Mouse (Mus musculus) heart, embryonic 10.5 days (tissue): ENCODE data around the gene Dvl3. TPM values are rescaled to one million over a fixed set of nuclear protein-coding genes. Genes with fewer than 3 reads are reported as not detected.
"Not testable (repeated sequence)": the region's sequence is repeated elsewhere in the genome, so short reads cannot be mapped to it uniquely, and the experiment has no call there.

Experiments used
- DNase-seq: peaks from one replicate; pipeline ENCODE4 v3.0.0-alpha.2; 2017; ENCODE audit warnings: low spot score
- H3K27ac ChIP-seq: fragments of 300-500 bp; sonication (generic); 2 replicates; pipeline ENCODE4 v1.5.1; 2016; ENCODE audit warnings: mild to moderate bottlenecking
- H3K27me3 ChIP-seq: fragments of 300-500 bp; sonication (generic); 2 replicates; pipeline ENCODE4 v1.6.1; 2016; ENCODE audit warnings: mild to moderate bottlenecking; ENCODE audit not compliant: poor library complexity, insufficient read depth, severe bottlenecking
- H3K36me3 ChIP-seq: fragments of 300-500 bp; sonication (generic); 2 replicates; pipeline ENCODE4 v1.6.1; 2016; ENCODE audit warnings: mild to moderate bottlenecking, moderate library complexity
- H3K4me1 ChIP-seq: fragments of 300-500 bp; sonication (generic); 2 replicates; pipeline ENCODE4 v1.6.1; 2016; ENCODE audit warnings: mild to moderate bottlenecking
- H3K4me3 ChIP-seq: fragments of 300-500 bp; sonication (generic); 2 replicates; pipeline ENCODE4 v1.5.1; 2016; ENCODE audit warnings: mild to moderate bottlenecking, moderate library complexity
- H3K9me3 ChIP-seq: fragments of 300-500 bp; sonication (generic); 2 replicates; pipeline ENCODE4 v1.6.1; 2016; ENCODE audit warnings: mild to moderate bottlenecking, moderate library complexity
- WGBS: fragments of 180-500 bp; shearing (Covaris S2); methylation state at CpG from one replicate; pipeline ENCODE4 v1.1.7; 2016; 5-methylcytosine and 5-hydroxymethylcytosine counted together
- polyA plus RNA-seq: library from polyadenylated mRNA; unstranded; fragments of >200 nt; fragmentation: Nextera tagmentation; extraction: Ambion mirVana; gene quantifications from 2 replicates; pipeline ENCODE4 v1.2.1, GENCODE M21; 2016

Dvl3 gene
- 24.0 and 28.6 TPM in 2 replicates for polyA plus RNA-seq

GRCm38 (mm10) chr16:20516726-20517201 is at the start of gene Dvl3:
Gene Dvl3 (plus strand): TSS chr16:20516982.
- WGBS, result under 1% methylated on average over 50 of the region's 55 CpGs
- peaks cover 27% of the 10 kb centered on the region for H3K4me1 ChIP-seq

GRCm38 (mm10) chr16:20470981-20471380 is 45.8 kb upstream of the Dvl3 start:
- no peaks in the 10 kb centered on the region for H3K4me1 ChIP-seq
- H3K27me3 ChIP-seq, result no peaks in the 10 kb centered on the region
- WGBS, result 86% methylated on average over 2 of the region's 2 CpGs
- no peak overlapping the region for H3K27ac ChIP-seq
- H3K36me3 ChIP-seq, result no peaks in the 10 kb centered on the region
- H3K4me3 ChIP-seq, result no peak overlapping the region
- no peak for DNase-seq
- H3K9me3 ChIP-seq, result no peaks in the 10 kb centered on the region

More at GRCm38 (mm10) chr16:20516726-20517201, at the start of gene Dvl3:
- peak within 1 kb of the TSS; percentile 97 for H3K4me3 ChIP-seq
- H3K9me3 ChIP-seq, result no peaks in the 10 kb centered on the region
- H3K27ac ChIP-seq, result peak within 1 kb of the TSS; percentile 96
- H3K36me3 ChIP-seq, result peaks cover 26% of the 10 kb centered on the region
- peak; percentile 95 for DNase-seq
- no peaks in the 10 kb centered on the region for H3K27me3 ChIP-seq

GRCm38 (mm10) chr16:20471686-20472085 is 45.1 kb upstream of the Dvl3 start:
- Histone ChIP-seq H3K4me1 (peaks cover 3% of the 10 kb centered on the region; the same call in 1 of the 2 replicates), H3K36me3 (no peaks in the 10 kb centered on the region), H3K9me3 (no peaks in the 10 kb centered on the region), H3K4me3 (no peak overlapping the region), H3K27ac (no peak overlapping the region), H3K27me3 (no peaks in the 10 kb centered on the region)
- DNase-seq, result no peak
- WGBS, result 75% methylated on average over 1 of the region's 1 CpGs

GRCm38 (mm10) chr16:20473748-20474147 is 43.0 kb upstream of the Dvl3 start:
- no peaks in the 10 kb centered on the region for H3K27me3 ChIP-seq
- H3K9me3 ChIP-seq, result no peaks in the 10 kb centered on the region
- H3K4me1 ChIP-seq, result peaks cover 16% of the 10 kb centered on the region
- no peak overlapping the region for H3K27ac ChIP-seq
- H3K36me3 ChIP-seq, result no peaks in the 10 kb centered on the region
- 88% methylated on average over 1 of the region's 1 CpGs for WGBS
- no peak overlapping the region for H3K4me3 ChIP-seq
- no peak for DNase-seq

- H3K4me3 ChIP-seq, result no peak overlapping the region
- 85% methylated on average over 8 of the region's 8 CpGs for WGBS
- H3K27me3 ChIP-seq, result no peaks in the 10 kb centered on the region
- H3K4me1 ChIP-seq, result peaks cover 16% of the 10 kb centered on the region
- no peak overlapping the region for H3K27ac ChIP-seq
- no peaks in the 10 kb centered on the region for H3K36me3 ChIP-seq
- no peaks in the 10 kb centered on the region for H3K9me3 ChIP-seq
- no peak for DNase-seq
Measured at GRCm38 (mm10) chr16:20474211-20474610, 42.6 kb upstream of the Dvl3 start.

GRCm38 (mm10) chr16:20474786-20475185 is 42.0 kb upstream of the Dvl3 start:
- H3K4me3 ChIP-seq, result no peak overlapping the region
- 88% methylated on average over 6 of the region's 6 CpGs for WGBS
- no peaks in the 10 kb centered on the region for H3K9me3 ChIP-seq
- H3K36me3 ChIP-seq, result no peaks in the 10 kb centered on the region
- H3K27me3 ChIP-seq, result no peaks in the 10 kb centered on the region
- H3K4me1 ChIP-seq, result peaks cover 16% of the 10 kb centered on the region
- H3K27ac ChIP-seq, result no peak overlapping the region
- no peak for DNase-seq

- 81% methylated on average over 1 of the region's 1 CpGs for WGBS
Measured at GRCm38 (mm10) chr16:20475335-20475734, 41.4 kb upstream of the Dvl3 start.

GRCm38 (mm10) chr16:20476857-20477256 is 39.9 kb upstream of the Dvl3 start:
- no peak overlapping the region for H3K4me3 ChIP-seq
- H3K9me3 ChIP-seq, result no peaks in the 10 kb centered on the region
- peaks cover 16% of the 10 kb centered on the region for H3K4me1 ChIP-seq
- no peaks in the 10 kb centered on the region for H3K36me3 ChIP-seq
- H3K27me3 ChIP-seq, result no peaks in the 10 kb centered on the region
- H3K27ac ChIP-seq, result peak overlapping the region; percentile 85
- 18% methylated on average over 1 of the region's 1 CpGs for WGBS
- peak; percentile 86 for DNase-seq

More at GRCm38 (mm10) chr16:20475335-20475734, 41.4 kb upstream of the Dvl3 start:
- H3K27ac ChIP-seq, result no peak overlapping the region
- no peaks in the 10 kb centered on the region for H3K36me3 ChIP-seq
- H3K27me3 ChIP-seq, result no peaks in the 10 kb centered on the region
- peaks cover 16% of the 10 kb centered on the region for H3K4me1 ChIP-seq
- no peak for DNase-seq
- H3K9me3 ChIP-seq, result no peaks in the 10 kb centered on the region
- H3K4me3 ChIP-seq, result no peak overlapping the region

- DNase-seq, result no peak
- peaks cover 16% of the 10 kb centered on the region for H3K4me1 ChIP-seq
Measured at GRCm38 (mm10) chr16:20477270-20477669, 39.5 kb upstream of the Dvl3 start.

GRCm38 (mm10) chr16:20478504-20478903 is 38.3 kb upstream of the Dvl3 start:
- no peak for DNase-seq
- Histone ChIP-seq H3K27me3 (no peaks in the 10 kb centered on the region), H3K36me3 (no peaks in the 10 kb centered on the region), H3K4me1 (peaks cover 16% of the 10 kb centered on the region), H3K4me3 (no peak overlapping the region), H3K9me3 (no peaks in the 10 kb centered on the region), H3K27ac (no peak overlapping the region)
- 48% methylated on average over 2 of the region's 2 CpGs for WGBS

More at GRCm38 (mm10) chr16:20477270-20477669, 39.5 kb upstream of the Dvl3 start:
- H3K4me3 ChIP-seq, result no peak overlapping the region
- H3K27ac ChIP-seq, result peak overlapping the region; percentile 85
- 32% methylated on average over 3 of the region's 3 CpGs for WGBS
- no peaks in the 10 kb centered on the region for H3K9me3 ChIP-seq
- no peaks in the 10 kb centered on the region for H3K36me3 ChIP-seq
- H3K27me3 ChIP-seq, result no peaks in the 10 kb centered on the region

GRCm38 (mm10) chr16:20479026-20479760 is 37.6 kb upstream of the Dvl3 start:
- WGBS, result 90% methylated on average over 12 of the region's 12 CpGs
- DNase-seq, H3K9me3 ChIP-seq, H3K27me3 ChIP-seq, H3K36me3 ChIP-seq, H3K27ac ChIP-seq, H3K4me3 ChIP-seq: not testable (repeated sequence)
- H3K4me1 ChIP-seq, result peaks cover 16% of the 10 kb centered on the region

- Histone ChIP-seq H3K36me3 (no peaks in the 10 kb centered on the region), H3K9me3 (no peaks in the 10 kb centered on the region), H3K27me3 (no peaks in the 10 kb centered on the region), H3K4me1 (peaks cover 16% of the 10 kb centered on the region), H3K27ac (no peak overlapping the region), H3K4me3 (no peak overlapping the region)
- WGBS, result 45% methylated on average over 3 of the region's 3 CpGs
- DNase-seq, result no peak
Measured at GRCm38 (mm10) chr16:20480115-20480514, 36.7 kb upstream of the Dvl3 start.

GRCm38 (mm10) chr16:20481746-20482145 is 35.0 kb upstream of the Dvl3 start:
- peaks cover 12% of the 10 kb centered on the region for H3K4me1 ChIP-seq
- no peak overlapping the region for H3K4me3 ChIP-seq
- no peak for DNase-seq
- no peaks in the 10 kb centered on the region for H3K9me3 ChIP-seq
- WGBS, result 78% methylated on average over 2 of the region's 2 CpGs
- no peak overlapping the region for H3K27ac ChIP-seq
- H3K36me3 ChIP-seq, result no peaks in the 10 kb centered on the region
- H3K27me3 ChIP-seq, result no peaks in the 10 kb centered on the region
